Mouse (Mus musculus): Measurements from ENCODE around the gene Sema6d.
"Not testable (repeated sequence)": the region's sequence is repeated elsewhere in the genome, so short reads cannot be mapped to it uniquely, and the experiment has no call there.

The Sema6d gene

DNA sequence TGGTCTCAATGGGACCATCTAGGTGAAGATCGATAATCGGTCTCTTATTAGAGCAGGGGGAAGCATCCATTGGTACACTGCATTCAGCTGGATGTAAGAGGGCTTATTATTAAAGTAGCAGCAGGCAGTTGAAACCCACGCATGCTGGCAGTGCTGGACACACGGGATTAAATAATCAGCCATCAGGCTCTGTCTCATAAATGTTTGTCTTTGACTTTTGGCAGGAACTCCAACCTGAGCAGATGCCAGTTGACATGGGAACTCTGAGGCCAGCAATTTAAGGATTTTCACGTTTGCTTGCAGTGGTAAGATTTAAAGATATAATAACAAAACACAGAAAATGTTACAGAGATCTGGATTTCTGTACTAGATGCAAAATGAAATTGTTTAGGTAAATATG, 208.6 kb downstream of the Sema6d start:
- no peak for DNase-seq

DNA sequence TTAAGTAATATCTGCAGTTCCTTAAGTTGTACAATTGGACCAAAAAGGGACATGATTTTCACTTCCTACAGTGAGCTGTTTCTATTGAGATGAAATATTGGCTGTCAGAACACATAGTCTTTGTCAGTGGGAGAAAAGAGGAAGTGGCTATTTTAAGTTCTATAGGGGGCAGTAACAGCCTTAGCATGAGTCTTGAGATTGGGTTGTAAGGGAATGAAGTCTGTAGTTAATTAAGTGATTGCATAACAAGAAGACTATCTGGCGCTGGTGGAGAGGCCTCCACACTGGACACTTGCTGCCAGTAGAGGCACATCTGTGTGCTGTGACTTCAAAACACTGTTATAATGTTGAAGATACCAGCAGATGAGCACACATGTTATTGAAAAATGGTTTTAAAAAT, 209.1 kb downstream of the Sema6d start:
- peak in 1 of 2 experiments; percentile 5 for DNase-seq

DNA sequence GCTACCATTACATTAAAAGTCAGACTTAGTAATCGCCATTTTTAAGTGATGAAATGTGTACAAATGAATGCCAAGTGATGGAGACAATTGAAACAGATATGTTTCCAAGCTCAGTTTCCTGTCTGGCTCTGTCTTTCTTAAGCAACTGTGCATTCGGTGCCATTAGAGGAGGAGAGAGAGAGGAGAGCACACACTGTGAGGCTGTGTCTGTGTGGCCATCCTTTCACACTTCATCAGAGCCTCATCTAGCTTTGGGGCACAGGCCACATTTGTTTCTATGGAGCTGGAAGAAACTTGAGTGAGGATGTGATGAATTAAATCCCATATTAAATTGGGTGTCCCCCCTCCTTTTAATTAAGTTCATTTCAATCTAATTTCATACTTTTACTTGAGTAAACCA, 218.8 kb downstream of the Sema6d start:
- no peak for DNase-seq

DNA sequence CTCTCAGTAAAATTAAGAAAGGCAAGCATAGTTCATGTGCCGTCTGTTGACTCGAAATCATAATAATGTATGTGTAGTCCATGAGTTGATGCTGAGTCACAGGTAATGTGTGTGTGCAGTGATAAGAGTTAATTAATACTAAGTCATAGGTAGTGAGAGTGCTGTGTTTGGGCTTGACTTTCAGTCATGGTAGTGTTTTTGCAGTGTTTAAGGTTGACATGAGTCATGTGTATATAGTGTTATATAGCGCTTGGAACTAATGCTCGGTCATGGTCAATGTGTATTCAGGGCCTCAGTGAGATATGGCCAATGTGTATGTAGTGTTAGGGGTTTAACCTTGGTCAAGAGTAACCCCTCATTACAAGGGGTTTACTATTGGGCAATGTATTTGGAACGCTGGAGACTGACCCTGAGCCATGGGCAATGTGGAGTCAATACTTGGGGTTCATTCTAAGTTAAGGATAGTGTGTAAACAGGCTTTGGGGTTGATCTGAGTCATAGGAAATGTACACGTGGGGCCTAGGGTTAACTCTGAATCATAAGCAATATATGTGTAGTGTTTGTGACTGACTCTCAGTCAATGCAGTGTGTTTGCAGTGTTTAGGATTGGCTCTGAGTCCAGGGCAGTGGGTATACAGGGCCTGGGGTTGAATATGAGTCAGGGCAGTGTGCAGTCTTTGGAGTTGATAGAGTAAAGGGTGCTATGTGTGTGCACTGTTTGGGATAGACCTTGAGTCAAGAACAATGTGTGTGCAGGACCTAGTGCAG, 219.8 kb downstream of the Sema6d start:
- DNase-seq: no peak

DNA sequence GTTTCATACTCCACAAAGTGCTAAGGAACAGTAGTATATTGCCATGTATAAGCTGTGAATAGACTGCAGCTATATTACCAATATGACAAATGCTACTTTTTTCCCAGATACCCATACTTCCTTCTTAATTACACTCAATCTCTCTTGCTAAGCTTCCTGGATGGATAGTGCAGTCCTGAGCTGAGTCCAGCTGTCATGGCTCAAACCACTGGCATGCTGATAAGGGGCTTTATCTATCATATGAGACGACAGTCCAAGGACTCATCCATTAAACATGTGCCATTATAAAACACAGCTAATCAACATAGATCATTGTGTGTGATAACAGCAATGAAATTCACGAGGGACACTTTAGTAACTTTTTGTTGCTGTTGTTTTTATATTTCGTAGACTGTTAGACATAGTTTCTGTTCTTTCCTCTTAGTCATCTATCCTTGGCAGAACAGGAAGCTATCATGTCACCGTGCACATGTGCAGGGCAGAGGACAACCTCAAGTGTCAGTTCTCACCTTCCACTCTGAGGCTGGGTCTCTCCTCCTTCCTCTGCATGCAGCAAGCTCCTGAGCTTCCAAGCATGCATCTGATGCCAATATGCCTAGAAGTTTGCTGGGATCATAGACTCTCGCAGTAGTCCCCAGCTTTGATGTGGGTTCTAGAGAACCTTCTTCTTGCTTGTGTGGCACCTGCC, 232.9 kb downstream of the Sema6d start:
- DNase-seq: no peak

DNA sequence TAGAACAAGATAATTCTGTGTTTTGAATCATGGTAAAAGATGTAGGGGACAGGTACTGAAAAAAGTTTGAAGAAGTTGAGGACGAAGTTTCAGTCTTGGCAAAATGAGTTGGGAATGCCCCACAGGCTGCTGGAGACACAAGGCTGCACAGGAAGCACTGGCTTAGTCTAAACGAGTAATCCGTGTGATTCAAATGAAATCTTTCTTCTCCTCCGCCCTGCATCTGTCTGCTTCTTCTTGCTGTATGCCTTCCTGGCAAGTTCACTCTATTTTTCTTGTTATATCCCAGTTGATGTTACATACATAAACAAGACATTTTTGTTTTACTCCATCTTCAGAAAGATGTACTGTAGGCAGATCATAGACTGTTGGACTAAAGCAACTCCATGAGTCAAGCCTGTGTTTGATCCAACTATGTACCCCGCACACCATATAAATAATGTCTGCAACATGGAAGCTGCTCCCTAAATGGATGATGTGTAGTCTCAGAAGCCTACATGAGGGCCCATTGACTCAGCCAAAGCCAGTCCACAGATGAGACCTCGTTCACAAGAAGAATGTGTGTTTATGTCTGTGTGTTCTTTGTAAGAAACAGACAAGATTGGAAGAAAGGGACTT, 234.4 kb downstream of the Sema6d start:
- no peak for DNase-seq

DNA sequence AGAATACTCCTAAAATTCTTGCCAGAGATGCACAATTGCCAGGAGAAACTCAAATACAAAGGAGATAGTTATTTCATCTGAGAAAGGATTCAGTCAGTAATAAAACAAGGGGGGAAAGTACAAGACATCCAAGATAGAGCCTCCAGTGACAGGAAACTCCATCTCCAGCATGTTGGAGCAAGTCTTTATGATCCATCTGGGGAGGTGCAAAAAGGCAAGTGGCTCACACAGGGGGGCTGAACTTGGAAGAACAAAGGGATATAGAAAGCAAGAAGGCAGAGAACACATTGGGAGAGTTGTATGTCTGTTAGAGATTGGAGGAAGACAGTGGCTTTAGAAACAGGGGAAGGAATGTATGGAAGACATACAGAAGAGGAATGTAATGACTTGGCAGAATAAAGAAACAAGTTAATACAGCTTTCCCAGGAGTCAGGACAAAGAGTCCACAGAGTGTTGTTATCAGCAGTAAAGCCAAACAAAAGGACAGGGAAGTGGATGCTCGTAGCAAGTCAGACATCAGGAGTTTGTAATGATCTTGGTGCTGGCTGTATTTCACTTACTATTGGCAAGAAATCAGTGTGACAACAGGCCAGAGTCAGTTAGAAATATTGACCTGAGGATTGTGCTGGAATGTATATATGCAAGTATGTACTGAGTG, 239.8 kb downstream of the Sema6d start:
- DNase-seq: no peak

DNA sequence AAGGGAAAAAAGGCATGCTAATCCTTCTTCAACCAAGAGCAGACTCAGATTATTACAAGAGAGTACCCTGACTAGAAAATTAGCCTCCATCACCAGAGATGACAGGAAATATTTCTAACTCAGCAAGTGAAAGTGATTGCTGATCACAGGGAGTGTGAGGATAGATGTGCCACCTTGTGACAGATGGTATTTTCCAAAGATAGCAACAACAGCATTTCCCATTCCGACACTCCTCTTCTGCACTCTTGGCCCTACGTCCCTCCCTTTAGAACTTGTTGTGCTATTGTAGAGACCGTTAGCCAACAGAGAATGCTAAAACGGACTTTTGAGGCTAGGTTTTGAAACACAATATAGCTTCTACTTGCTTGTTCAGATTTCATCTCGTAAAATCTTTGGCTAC, 243.1 kb downstream of the Sema6d start:
- DNase-seq: no peak

DNA sequence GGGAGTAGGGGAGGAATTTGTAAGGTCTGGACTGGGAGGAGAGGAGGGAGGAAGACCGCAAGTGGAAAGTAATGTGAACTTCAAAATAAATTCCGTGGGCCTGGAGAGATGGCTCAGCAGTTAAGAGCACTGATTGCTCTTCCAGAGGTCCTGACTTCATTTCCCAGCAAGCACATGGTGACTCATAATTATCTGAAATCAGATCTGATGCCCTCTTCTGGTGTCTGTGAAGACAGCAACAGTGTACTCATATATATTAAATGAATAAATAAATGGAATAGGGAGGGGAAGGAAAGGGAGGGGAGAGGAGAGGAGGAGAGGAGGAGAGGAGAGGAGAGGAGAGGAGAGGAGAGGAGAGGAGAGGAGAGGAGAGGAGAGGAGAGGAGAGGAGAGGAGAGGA, 244.9 kb downstream of the Sema6d start:
- not testable (repeated sequence) for DNase-seq

DNA sequence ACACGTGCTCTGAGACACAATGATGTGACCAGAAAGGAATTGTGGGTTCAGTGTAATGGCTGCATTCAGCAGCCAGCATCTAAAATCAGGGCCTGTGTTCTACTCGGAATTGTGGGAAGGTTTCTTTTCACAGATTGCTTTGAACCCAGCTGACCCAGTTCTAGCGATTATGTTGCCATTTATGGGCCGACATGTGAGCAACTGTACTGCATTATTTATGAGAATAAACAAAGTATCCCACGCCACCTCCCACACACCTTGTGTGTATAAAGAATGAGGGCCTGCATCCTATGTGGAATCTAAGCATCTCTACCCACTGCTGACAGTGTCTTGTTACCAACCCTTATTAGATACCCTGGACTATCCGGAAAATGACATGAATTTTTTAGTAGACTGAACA, 248.5 kb downstream of the Sema6d start:
- no peak for DNase-seq

DNA sequence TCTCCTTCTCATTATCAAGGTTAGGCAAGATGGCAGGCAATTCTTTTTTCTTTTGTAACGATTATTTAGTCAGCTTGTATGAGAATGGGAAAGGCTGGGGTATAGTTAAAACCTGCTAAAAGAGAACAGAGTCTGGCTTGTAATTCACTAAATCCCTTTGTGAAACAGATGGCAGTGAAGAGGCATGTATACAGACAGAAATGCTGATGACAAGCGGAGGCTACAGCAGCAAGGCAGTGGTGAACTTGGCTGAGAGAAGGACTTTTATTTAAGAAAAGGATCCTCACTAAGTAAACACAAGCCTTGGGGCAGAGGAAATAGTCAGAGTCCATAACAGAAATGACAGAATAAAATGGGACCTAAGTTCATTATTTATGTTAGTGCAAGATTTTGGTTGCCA, 264.4 kb downstream of the Sema6d start:
- DNase-seq: no peak

DNA sequence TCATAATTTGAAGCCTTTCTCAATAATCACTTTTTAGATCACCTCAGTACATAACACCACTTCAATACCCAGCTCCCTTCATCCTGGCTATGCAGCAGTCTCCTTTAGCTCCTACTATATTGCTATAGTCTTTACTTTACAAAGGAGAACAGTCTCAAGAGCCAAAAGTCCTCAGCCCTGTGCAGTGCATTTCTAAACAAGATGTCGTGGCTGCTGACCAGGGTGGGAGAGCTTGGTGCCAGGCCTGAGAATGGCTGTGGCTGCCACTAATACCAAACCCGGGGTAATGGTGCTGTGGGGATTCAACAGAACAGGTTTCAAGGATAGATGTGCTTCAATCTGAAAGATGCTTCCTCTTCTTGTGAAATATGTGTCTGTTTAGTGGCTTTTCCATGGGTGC, 264.9 kb downstream of the Sema6d start:
- DNase-seq: no peak

DNA sequence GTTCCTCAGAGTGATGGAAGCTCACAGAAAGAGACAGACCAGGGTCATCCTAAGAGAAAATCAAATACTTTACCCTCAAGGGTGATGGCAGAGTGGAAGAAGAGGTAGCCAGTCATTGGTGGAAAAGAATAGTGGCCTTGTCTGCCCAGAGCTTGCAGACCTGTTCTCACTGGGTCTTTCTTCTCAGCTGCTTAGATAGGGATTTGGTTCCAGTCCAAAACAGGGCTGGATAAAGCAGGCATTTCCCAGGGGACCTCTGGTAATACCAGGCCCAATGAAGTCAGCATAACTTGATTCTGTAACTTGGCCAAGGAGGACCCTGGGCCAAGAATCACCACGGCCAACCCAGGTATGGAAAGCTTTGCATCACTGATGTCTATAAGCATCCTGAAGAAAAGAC, 279.5 kb downstream of the Sema6d start:
- DNase-seq: no peak

DNA sequence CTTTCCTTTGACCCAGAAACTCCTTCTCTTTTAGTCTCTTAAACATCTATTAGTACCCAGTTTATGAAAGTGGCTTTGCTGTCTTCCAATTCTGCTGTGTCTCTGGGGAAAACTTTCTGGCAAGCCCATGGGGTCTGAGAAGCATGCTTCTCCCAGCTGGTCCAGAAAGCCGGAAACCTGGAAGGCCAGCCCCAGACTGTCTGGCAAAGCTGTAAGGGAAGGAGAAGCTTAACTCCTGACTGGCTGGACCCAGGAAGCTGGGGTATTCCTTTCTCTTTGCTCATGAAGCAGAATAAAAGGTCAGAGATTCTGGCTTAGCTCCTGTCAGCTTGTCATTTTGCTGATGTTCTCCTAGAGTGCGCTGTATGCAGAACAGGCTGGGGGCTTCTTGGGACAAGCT, 280.2 kb downstream of the Sema6d start:
- DNase-seq: peak; percentile 67 to 78

DNA sequence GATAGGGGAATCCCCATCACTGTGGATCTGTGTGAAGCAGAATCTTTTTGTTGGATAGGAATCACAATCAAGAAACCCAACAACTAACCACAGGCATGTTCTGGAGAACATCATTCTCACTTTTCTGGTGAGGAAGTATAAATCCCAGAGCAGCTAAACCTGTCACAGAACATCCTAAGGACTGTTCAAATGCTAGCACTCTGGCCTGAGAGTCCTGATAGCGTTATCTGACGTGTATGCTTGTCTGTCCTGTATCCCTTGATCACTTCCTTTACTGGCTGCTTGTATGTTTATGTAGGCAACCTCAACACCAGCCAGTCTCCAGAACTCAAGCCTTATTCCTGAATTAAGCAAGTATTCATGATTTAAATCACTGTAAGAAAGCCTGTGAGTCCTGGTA, 281.6 kb downstream of the Sema6d start:
- DNase-seq: no peak

DNA sequence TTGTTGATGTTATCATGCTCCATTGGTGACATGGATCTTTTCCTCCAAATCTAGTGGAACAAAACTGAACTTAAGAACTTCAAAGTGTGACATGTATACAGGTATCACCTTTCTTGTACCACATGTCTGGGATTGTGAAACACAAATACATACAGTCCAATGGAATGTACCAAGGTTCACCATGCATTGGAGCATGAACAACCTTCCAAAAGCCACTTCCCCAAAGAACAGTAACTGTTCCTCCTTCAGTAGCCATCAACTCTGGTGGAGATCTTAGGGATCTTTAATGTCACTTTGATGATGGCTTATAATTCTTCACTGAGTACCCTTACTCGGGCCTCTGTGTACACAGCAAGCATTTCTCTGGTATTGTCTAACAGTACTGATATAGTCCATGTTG, 295.3 kb downstream of the Sema6d start:
- DNase-seq: no peak

DNA sequence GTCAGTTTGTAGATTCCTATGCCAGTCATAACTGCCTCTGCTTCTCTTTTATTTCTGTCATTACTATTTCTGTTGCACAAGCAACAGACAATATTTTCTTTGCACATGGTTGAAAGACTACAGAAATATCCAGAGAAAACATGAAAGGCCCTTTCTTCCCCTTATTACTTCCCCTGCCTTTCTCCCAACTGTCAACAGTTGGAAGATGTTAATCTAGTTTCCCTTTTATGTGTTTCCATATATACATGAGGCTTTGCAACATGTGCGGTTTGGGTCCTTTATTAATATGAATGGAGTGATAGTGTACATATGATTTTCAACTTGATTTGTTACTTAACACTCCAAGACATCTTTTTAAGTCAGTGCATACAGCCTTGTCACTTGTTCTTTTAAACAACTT, 296.0 kb downstream of the Sema6d start:
- no peak for DNase-seq

DNA sequence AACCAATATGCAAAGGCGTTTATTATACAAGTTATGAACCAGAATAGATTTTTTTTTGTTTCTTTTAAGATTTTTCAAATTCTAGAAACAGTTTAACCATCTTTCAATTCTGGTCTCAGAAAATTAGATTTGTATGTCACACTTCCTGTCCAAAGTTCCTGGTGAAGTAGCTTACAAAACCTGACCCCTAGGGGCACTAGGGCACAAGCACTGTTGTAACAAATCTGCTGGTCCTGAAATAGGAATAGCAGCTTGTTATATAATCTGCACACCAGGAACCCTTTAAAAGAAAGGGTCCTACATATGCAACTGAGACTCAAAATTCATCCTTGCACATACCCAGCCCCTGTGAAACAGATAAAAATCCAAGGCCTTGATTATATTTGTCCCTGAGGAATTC, 298.5 kb downstream of the Sema6d start:
- no peak for DNase-seq

DNA sequence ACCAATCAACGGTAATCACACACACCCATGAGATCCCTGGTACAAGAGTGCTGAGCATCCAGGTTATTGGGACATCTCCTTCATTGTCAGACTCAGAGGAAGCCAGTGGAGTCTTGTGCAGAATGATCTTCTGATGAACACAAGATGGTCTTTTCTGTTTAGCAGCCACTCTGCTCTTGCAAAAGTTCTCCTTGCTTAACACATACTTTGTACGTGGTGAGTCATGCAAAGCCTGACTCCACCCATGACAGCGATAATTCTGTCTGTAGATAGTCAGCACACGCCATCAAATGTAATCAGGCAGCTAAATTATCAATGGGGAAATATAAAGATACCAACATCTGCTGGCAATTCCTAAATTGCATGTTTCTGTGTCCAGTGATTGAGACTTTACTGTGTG, 307.0 kb downstream of the Sema6d start:
- DNase-seq: no peak

DNA sequence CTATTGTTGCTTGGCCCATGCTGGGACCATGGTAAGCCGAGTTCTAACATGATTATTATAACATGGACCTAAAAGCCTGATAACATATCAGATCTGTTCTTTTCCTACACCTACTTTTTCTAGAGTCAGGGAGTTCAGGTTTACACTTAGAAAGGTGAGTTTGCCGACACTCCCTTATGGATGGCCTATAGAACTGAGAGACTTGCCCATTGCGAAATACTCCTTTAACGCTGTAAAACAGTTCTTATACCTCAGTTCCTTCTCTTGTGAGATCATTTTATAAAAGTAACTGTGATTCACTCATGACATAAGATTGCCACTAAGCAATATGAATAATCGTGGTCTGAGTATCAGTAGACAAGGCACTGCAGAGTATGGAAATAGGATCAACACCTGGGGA, 307.5 kb downstream of the Sema6d start:
- DNase-seq: no peak

DNA sequence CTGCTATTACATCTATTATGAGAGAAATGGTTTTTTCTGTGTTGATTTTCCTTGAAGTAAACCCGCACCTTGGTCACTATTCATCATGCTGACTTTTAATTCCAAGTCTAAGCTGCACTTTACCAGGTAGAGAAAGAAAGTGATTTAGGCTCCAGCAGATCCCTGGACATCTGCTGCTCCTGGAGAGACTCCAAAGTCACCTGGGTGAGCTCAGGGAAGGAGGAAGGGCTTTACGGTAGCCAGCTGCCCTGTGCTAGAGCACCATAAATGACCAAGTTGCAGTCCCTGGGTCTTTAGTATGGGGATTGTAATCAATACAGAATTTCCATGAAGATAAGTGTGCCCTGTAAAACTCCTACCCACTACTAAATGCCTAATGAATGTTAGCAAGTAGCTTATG, 309.8 kb downstream of the Sema6d start:
- DNase-seq: no peak

DNA sequence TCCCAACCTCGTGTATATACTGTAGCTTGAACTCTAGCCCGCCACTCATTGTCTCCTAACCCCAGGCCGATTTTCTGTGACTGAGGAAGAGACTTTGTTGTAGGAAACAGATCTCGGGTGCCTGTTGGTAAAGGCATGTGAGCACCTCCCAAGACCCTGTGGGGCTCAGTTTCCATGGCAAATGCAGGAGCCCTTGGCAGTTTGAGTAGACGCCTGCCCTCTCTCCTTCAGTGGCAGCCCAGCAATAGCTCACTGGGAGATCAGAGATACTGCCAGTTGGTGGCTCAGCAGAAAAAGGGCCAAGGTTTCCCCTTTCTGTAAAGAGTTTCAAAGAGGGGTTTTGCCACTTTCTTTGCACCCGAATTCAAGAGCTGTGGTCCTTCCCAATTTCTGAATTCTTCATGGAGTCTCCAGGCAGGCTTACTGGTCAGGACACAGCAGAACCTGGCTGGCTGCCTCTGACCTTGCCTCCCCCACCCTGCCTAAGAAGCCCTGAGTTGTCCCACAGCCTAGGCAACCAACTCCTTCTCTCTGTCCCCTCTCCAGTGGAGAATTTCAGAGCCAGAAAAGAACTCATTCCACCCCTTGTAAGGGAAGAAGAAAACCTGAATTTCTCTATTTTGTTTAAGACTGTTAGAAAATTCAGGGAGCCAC, 312.1 kb downstream of the Sema6d start:
- DNase-seq: no peak

DNA sequence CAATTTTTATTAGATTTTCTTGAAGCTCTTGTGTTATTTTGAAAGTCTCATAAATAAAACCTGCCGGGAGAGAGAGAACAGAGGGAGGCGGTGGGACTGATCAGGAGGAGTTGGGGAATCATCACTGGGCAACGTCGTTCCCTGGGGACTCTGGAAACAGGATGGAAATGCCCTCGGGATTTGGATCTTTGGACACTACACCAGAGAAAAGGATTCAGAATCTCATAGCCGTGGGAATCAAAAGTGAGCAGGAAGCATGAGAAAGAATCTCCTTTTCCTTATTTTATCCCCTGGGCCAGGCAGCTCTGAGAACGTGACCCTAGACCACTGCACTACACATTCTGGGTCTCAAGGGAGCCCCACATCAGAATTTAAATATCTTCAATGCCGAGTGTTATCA, 313.8 kb downstream of the Sema6d start:
- DNase-seq: no peak

Data from kidney, postnatal 4 days (tissue).